Mouse (Mus musculus): Measurements from ENCODE around the gene a. TPM values are rescaled to one million over a fixed set of nuclear protein-coding genes. Genes with fewer than 3 reads are reported as not detected.
A peak's percentile ranks its signal among the peaks of the same experiment; 100 is the strongest.
"Not testable (repeated sequence)": the region's sequence is repeated elsewhere in the genome, so short reads cannot be mapped to it uniquely, and the experiment has no call there.

The a gene
- total RNA-seq, 1 experiment from 2014 or later = not detected

GRCm38 (mm10) chr2:155011086-155011656, 220.0 kb downstream of the a start:
- ATAC-seq (replicated peaks in 1 of 2; ENCODE audit: insufficient read depth in 1 of 2, low FRiP score in 2 of 2, low TSS enrichment in 1 of 2, low read depth in 1 of 2, poor library complexity in 2 of 2, severe bottlenecking in 2 of 2) = peak; percentile 90 to 96

- no peak for ATAC-seq (replicated peaks in 1 of 2; ENCODE audit: insufficient read depth in 1 of 2, low FRiP score in 2 of 2, low TSS enrichment in 1 of 2, low read depth in 1 of 2, poor library complexity in 2 of 2, severe bottlenecking in 2 of 2)
These were observed 221.8 kb downstream of the a start for GRCm38 (mm10) chr2:155012991-155013390.

GRCm38 (mm10) chr2:155016751-155017150, 225.5 kb downstream of the a start:
- ATAC-seq (replicated peaks in 1 of 2; ENCODE audit: insufficient read depth in 1 of 2, low FRiP score in 2 of 2, low TSS enrichment in 1 of 2, low read depth in 1 of 2, poor library complexity in 2 of 2, severe bottlenecking in 2 of 2) = not testable (repeated sequence)

- not testable (repeated sequence) for ATAC-seq (replicated peaks in 1 of 2; ENCODE audit: insufficient read depth in 1 of 2, low FRiP score in 2 of 2, low TSS enrichment in 1 of 2, low read depth in 1 of 2, poor library complexity in 2 of 2, severe bottlenecking in 2 of 2)
These were observed 227.1 kb downstream of the a start, which contains the start of gene Gm14226 for GRCm38 (mm10) chr2:155018251-155018755. TSS of gene Gm14226 (plus strand) at chr2:155018266.

- ATAC-seq (replicated peaks in 1 of 2; ENCODE audit: insufficient read depth in 1 of 2, low FRiP score in 2 of 2, low TSS enrichment in 1 of 2, low read depth in 1 of 2, poor library complexity in 2 of 2, severe bottlenecking in 2 of 2) = peak; percentile 94 to 96
These were observed 227.8 kb downstream of the a start for GRCm38 (mm10) chr2:155018762-155019641.

GRCm38 (mm10) chr2:155019673-155020072, 228.5 kb downstream of the a start:
- ATAC-seq (replicated peaks in 1 of 2; ENCODE audit: insufficient read depth in 1 of 2, low FRiP score in 2 of 2, low TSS enrichment in 1 of 2, low read depth in 1 of 2, poor library complexity in 2 of 2, severe bottlenecking in 2 of 2) = peak; percentile 74 to 79

- not testable (repeated sequence) for ATAC-seq (replicated peaks in 1 of 2; ENCODE audit: insufficient read depth in 1 of 2, low FRiP score in 2 of 2, low TSS enrichment in 1 of 2, low read depth in 1 of 2, poor library complexity in 2 of 2, severe bottlenecking in 2 of 2)
These were observed 229.1 kb downstream of the a start for GRCm38 (mm10) chr2:155020247-155020826.

GRCm38 (mm10) chr2:155030831-155031230, 239.6 kb downstream of the a start:
- no peak for ATAC-seq (replicated peaks in 1 of 2; ENCODE audit: insufficient read depth in 1 of 2, low FRiP score in 2 of 2, low TSS enrichment in 1 of 2, low read depth in 1 of 2, poor library complexity in 2 of 2, severe bottlenecking in 2 of 2)

GRCm38 (mm10) chr2:155032938-155033710, 241.9 kb downstream of the a start:
- no peak for ATAC-seq (replicated peaks in 1 of 2; ENCODE audit: insufficient read depth in 1 of 2, low FRiP score in 2 of 2, low TSS enrichment in 1 of 2, low read depth in 1 of 2, poor library complexity in 2 of 2, severe bottlenecking in 2 of 2)

- ATAC-seq (replicated peaks in 1 of 2; ENCODE audit: insufficient read depth in 1 of 2, low FRiP score in 2 of 2, low TSS enrichment in 1 of 2, low read depth in 1 of 2, poor library complexity in 2 of 2, severe bottlenecking in 2 of 2) = no peak
These were observed 248.8 kb downstream of the a start for GRCm38 (mm10) chr2:155039956-155040355.

GRCm38 (mm10) chr2:155044542-155044941, 253.3 kb downstream of the a start:
- no peak for ATAC-seq (replicated peaks in 1 of 2; ENCODE audit: insufficient read depth in 1 of 2, low FRiP score in 2 of 2, low TSS enrichment in 1 of 2, low read depth in 1 of 2, poor library complexity in 2 of 2, severe bottlenecking in 2 of 2)

GRCm38 (mm10) chr2:155045075-155045474, 253.9 kb downstream of the a start:
- no peak for ATAC-seq (replicated peaks in 1 of 2; ENCODE audit: insufficient read depth in 1 of 2, low FRiP score in 2 of 2, low TSS enrichment in 1 of 2, low read depth in 1 of 2, poor library complexity in 2 of 2, severe bottlenecking in 2 of 2)

- no peak for ATAC-seq (replicated peaks in 1 of 2; ENCODE audit: insufficient read depth in 1 of 2, low FRiP score in 2 of 2, low TSS enrichment in 1 of 2, low read depth in 1 of 2, poor library complexity in 2 of 2, severe bottlenecking in 2 of 2)
These were observed 255.6 kb downstream of the a start for GRCm38 (mm10) chr2:155046803-155047202.

- ATAC-seq (replicated peaks in 1 of 2; ENCODE audit: insufficient read depth in 1 of 2, low FRiP score in 2 of 2, low TSS enrichment in 1 of 2, low read depth in 1 of 2, poor library complexity in 2 of 2, severe bottlenecking in 2 of 2) = no peak
These were observed 256.4 kb downstream of the a start for GRCm38 (mm10) chr2:155047452-155048178.

GRCm38 (mm10) chr2:155050108-155050503, 258.9 kb downstream of the a start:
- no peak for ATAC-seq (replicated peaks in 1 of 2; ENCODE audit: insufficient read depth in 1 of 2, low FRiP score in 2 of 2, low TSS enrichment in 1 of 2, low read depth in 1 of 2, poor library complexity in 2 of 2, severe bottlenecking in 2 of 2)

GRCm38 (mm10) chr2:155050504-155051236, 259.5 kb downstream of the a start:
- ATAC-seq (replicated peaks in 1 of 2; ENCODE audit: insufficient read depth in 1 of 2, low FRiP score in 2 of 2, low TSS enrichment in 1 of 2, low read depth in 1 of 2, poor library complexity in 2 of 2, severe bottlenecking in 2 of 2) = peak; percentile 92 to 93
